Mouse (Mus musculus) forebrain, embryonic 10.5 days (tissue): Measurements from ENCODE around the gene H1fnt. TPM values are rescaled to one million over a fixed set of nuclear protein-coding genes. Genes with fewer than 3 reads are reported as not detected.

Source experiments
- DNase-seq: peaks from one replicate; pipeline ENCODE4 v3.0.0-alpha.2; 2017; ENCODE audit warnings: low spot score; ENCODE audit errors: extremely low spot score
- H3K27ac ChIP-seq: fragments of 300-500 bp; sonication (generic); 2 replicates; pipeline ENCODE4 v1.5.1; 2016; ENCODE audit warnings: mild to moderate bottlenecking
- H3K27me3 ChIP-seq: fragments of 300-500 bp; sonication (generic); 2 replicates; pipeline ENCODE4 v1.6.1; 2016; ENCODE audit warnings: mild to moderate bottlenecking; ENCODE audit not compliant: poor library complexity, severe bottlenecking
- H3K36me3 ChIP-seq: fragments of 300-500 bp; sonication (generic); replicated peaks from 2 replicates; pipeline ENCODE4 v1.6.1; 2016; ENCODE audit warnings: mild to moderate bottlenecking, moderate library complexity
- H3K4me1 ChIP-seq: fragments of 300-500 bp; sonication (generic); 2 replicates; pipeline ENCODE4 v1.6.1; 2016
- H3K4me3 ChIP-seq: fragments of 300-500 bp; sonication (generic); 2 replicates; pipeline ENCODE4 v1.5.1; 2016; ENCODE audit warnings: mild to moderate bottlenecking, moderate library complexity
- H3K9me3 ChIP-seq: fragments of 300-500 bp; sonication (generic); 2 replicates; pipeline ENCODE4 v1.6.1; 2016; ENCODE audit warnings: mild to moderate bottlenecking, moderate library complexity
- WGBS: fragments of 180-500 bp; shearing (Covaris S2); methylation state at CpG from one replicate; pipeline ENCODE4 v1.1.7; 2016; 5-methylcytosine and 5-hydroxymethylcytosine counted together
- polyA plus RNA-seq: library from polyadenylated mRNA; unstranded; fragments of >200 nt; fragmentation: Nextera tagmentation; extraction: Ambion mirVana; gene quantifications from 2 replicates; pipeline ENCODE4 v1.2.1, GENCODE M21; 2016

H1fnt gene
- polyA plus RNA-seq = not detected in 2 replicates

GRCm38 (mm10) chr15:98257193-98257592 is at the start of gene H1fnt:
Gene H1fnt, minus strand, starts transcription at chr15:98257293.
- no peaks in the 10 kb centered on the region for H3K4me1 ChIP-seq
- no peaks in the 10 kb centered on the region for H3K27me3 ChIP-seq
- no peak within 1 kb of the TSS for H3K4me3 ChIP-seq
- no peaks in the 10 kb centered on the region for H3K36me3 ChIP-seq
- H3K27ac ChIP-seq = no peak within 1 kb of the TSS
- DNase-seq = no peak
- H3K9me3 ChIP-seq = no peaks in the 10 kb centered on the region
- 82% methylated on average over 8 of the region's 8 CpGs for WGBS

- peak; percentile 22 for DNase-seq
- Histone ChIP-seq H3K4me1 (peaks cover 11% of the 10 kb centered on the region), H3K27me3 (peaks cover 16% of the 10 kb centered on the region), H3K4me3 (peak within 1 kb of the TSS; percentile 81), H3K36me3 (no peaks in the 10 kb centered on the region), H3K27ac (peak within 1 kb of the TSS; percentile 82), H3K9me3 (peaks cover 4% of the 10 kb centered on the region; the same call in 1 of the 2 replicates)
- WGBS = 3% methylated on average over 60 of the region's 60 CpGs
These were observed 38.8 kb upstream of the H1fnt start, which contains the start of gene Zfp641 for GRCm38 (mm10) chr15:98295628-98296551. Gene Zfp641, minus strand, starts transcription at chr15:98296161.

GRCm38 (mm10) chr15:98293651-98294050 is 36.6 kb upstream of the H1fnt start:
- Histone ChIP-seq H3K27me3 (peaks cover 16% of the 10 kb centered on the region), H3K4me1 (peaks cover 11% of the 10 kb centered on the region), H3K4me3 (no peak overlapping the region), H3K36me3 (no peaks in the 10 kb centered on the region), H3K9me3 (no peaks in the 10 kb centered on the region), H3K27ac (no peak overlapping the region)
- no peak for DNase-seq
- WGBS = 88% methylated on average over 8 of the region's 8 CpGs

- DNase-seq = no peak
These were observed 31.5 kb upstream of the H1fnt start for GRCm38 (mm10) chr15:98288566-98288965.

GRCm38 (mm10) chr15:98286418-98286817 is 29.3 kb upstream of the H1fnt start:
- no peak overlapping the region for H3K4me3 ChIP-seq
- DNase-seq = no peak
- 80% methylated on average over 7 of the region's 7 CpGs for WGBS
- no peaks in the 10 kb centered on the region for H3K9me3 ChIP-seq
- H3K4me1 ChIP-seq = no peaks in the 10 kb centered on the region
- no peaks in the 10 kb centered on the region for H3K36me3 ChIP-seq
- H3K27me3 ChIP-seq = no peaks in the 10 kb centered on the region
- H3K27ac ChIP-seq = no peak overlapping the region

More at GRCm38 (mm10) chr15:98288566-98288965, 31.5 kb upstream of the H1fnt start:
- Histone ChIP-seq H3K27me3 (no peaks in the 10 kb centered on the region), H3K4me1 (no peaks in the 10 kb centered on the region), H3K9me3 (no peaks in the 10 kb centered on the region), H3K27ac (no peak overlapping the region), H3K36me3 (no peaks in the 10 kb centered on the region), H3K4me3 (no peak overlapping the region)
- 66% methylated on average over 12 of the region's 12 CpGs for WGBS

GRCm38 (mm10) chr15:98257776-98258175 is 683 bp upstream of the H1fnt start:
- H3K4me1 ChIP-seq = no peaks in the 10 kb centered on the region
- no peaks in the 10 kb centered on the region for H3K27me3 ChIP-seq
- 87% methylated on average over 7 of the region's 7 CpGs for WGBS
- no peak overlapping the region for H3K27ac ChIP-seq
- no peaks in the 10 kb centered on the region for H3K36me3 ChIP-seq
- no peak overlapping the region for H3K4me3 ChIP-seq
- no peaks in the 10 kb centered on the region for H3K9me3 ChIP-seq
- DNase-seq = no peak

GRCm38 (mm10) chr15:98256271-98256670 is 822 bp downstream of the H1fnt start:
- H3K9me3 ChIP-seq = no peaks in the 10 kb centered on the region
- no peaks in the 10 kb centered on the region for H3K4me1 ChIP-seq
- no peaks in the 10 kb centered on the region for H3K27me3 ChIP-seq
- H3K4me3 ChIP-seq = no peak overlapping the region
- no peak overlapping the region for H3K27ac ChIP-seq
- no peak for DNase-seq
- no peaks in the 10 kb centered on the region for H3K36me3 ChIP-seq
- WGBS = 95% methylated on average over 13 of the region's 13 CpGs

- 90% methylated on average over 4 of the region's 4 CpGs for WGBS
- no peaks in the 10 kb centered on the region for H3K36me3 ChIP-seq
- no peak overlapping the region for H3K27ac ChIP-seq
- H3K4me3 ChIP-seq = no peak overlapping the region
- no peaks in the 10 kb centered on the region for H3K9me3 ChIP-seq
- no peak for DNase-seq
- no peaks in the 10 kb centered on the region for H3K4me1 ChIP-seq
- H3K27me3 ChIP-seq = no peaks in the 10 kb centered on the region
These were observed 21.7 kb downstream of the H1fnt start for GRCm38 (mm10) chr15:98235442-98235841.

- no peaks in the 10 kb centered on the region for H3K9me3 ChIP-seq
- H3K4me1 ChIP-seq = no peaks in the 10 kb centered on the region
- WGBS = 87% methylated on average over 4 of the region's 4 CpGs
- no peak within 1 kb of the TSS for H3K27ac ChIP-seq
- no peak for DNase-seq
- H3K27me3 ChIP-seq = no peaks in the 10 kb centered on the region
- no peaks in the 10 kb centered on the region for H3K36me3 ChIP-seq
- H3K4me3 ChIP-seq = no peak within 1 kb of the TSS
These were observed 22.7 kb downstream of the H1fnt start, which contains the start of gene Olfr286 for GRCm38 (mm10) chr15:98234350-98234749. Gene Olfr286, minus strand, starts transcription at chr15:98234450.

GRCm38 (mm10) chr15:98226096-98226495 is 31.0 kb downstream of the H1fnt start:
- Histone ChIP-seq H3K4me3 (no peak overlapping the region), H3K36me3 (no peaks in the 10 kb centered on the region), H3K4me1 (0 out of 2 replicates have a peak, but pooled peaks cover 4% of the 10 kb centered on the region), H3K9me3 (no peaks in the 10 kb centered on the region), H3K27ac (no peak overlapping the region), H3K27me3 (no peaks in the 10 kb centered on the region)
- 63% methylated on average over 7 of the region's 7 CpGs for WGBS
- no peak for DNase-seq

GRCm38 (mm10) chr15:98225610-98226009 is 31.5 kb downstream of the H1fnt start:
- H3K4me1 ChIP-seq = 0 out of 2 replicates have a peak, but pooled peaks cover 4% of the 10 kb centered on the region
- no peaks in the 10 kb centered on the region for H3K36me3 ChIP-seq
- 46% methylated on average over 16 of the region's 16 CpGs for WGBS
- DNase-seq = no peak
- no peak overlapping the region for H3K27ac ChIP-seq
- no peaks in the 10 kb centered on the region for H3K27me3 ChIP-seq
- H3K4me3 ChIP-seq = peak overlapping the region; percentile 21; the same call in 1 of the 2 replicates
- no peaks in the 10 kb centered on the region for H3K9me3 ChIP-seq

- Histone ChIP-seq H3K27ac (no peak overlapping the region), H3K36me3 (no peaks in the 10 kb centered on the region), H3K27me3 (no peaks in the 10 kb centered on the region), H3K4me1 (0 out of 2 replicates have a peak, but pooled peaks cover 4% of the 10 kb centered on the region), H3K9me3 (no peaks in the 10 kb centered on the region), H3K4me3 (no peak overlapping the region)
- no peak for DNase-seq
These were observed 34.7 kb downstream of the H1fnt start for GRCm38 (mm10) chr15:98222377-98222776.

GRCm38 (mm10) chr15:98220877-98221276 is 36.2 kb downstream of the H1fnt start, which contains the start of the genes Gm44579 and Olfr287:
Gene Gm44579, minus strand, starts transcription at chr15:98220977.
Gene Olfr287, minus strand, starts transcription at chr15:98221056.
- H3K9me3 ChIP-seq = no peaks in the 10 kb centered on the region
- H3K36me3 ChIP-seq = no peaks in the 10 kb centered on the region
- H3K27ac ChIP-seq = no peak within 1 kb of the TSS
- 82% methylated on average over 4 of the region's 4 CpGs for WGBS
- H3K27me3 ChIP-seq = no peaks in the 10 kb centered on the region
- H3K4me1 ChIP-seq = 0 out of 2 replicates have a peak, but pooled peaks cover 4% of the 10 kb centered on the region
- H3K4me3 ChIP-seq = no peak within 1 kb of the TSS
- no peak for DNase-seq
